ENCODE assay signal across 20 mouse cellular contexts in the genomic region with DNA sequence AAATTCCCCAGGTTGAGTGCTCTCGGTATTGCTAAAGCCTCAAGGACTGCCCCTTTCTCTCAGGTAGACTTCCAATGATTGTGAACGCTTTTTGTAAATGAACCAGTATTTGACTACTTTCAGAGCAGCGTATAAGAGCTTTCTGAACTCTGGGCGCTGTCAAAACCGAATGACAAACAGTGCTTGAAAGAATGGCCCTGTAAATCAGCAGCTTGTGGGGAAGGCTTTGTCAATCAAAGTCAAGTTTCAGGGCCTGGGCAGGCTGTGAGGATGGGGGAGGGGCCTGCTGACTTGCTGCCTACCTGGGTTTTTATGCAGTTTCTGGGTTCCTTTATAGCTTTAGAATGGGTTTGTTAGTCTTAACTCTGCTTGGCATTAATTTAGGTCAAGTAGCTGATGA. TPM values are rescaled to one million over a fixed set of nuclear protein-coding genes. Genes with fewer than 3 reads are reported as not detected.
DNase-seq lines count a peak whose midpoint lies in the region; ATAC-seq and TF ChIP-seq lines count a peak whose summit lies in the region.
"Had no signal": no experiment of that assay in that cellular context is flagged by ENCODE, and none has a peak within 500 bp of the region (broad histone marks: within the 10 kb centered on the region; RNA-seq: fewer than 3 reads in every experiment).

No protein-coding gene starts in this region.

- H3K27ac ChIP-seq in forebrain, embryonic 15.5 days (replicated peaks): 0 out of 2 replicates have a peak overlapping the region, but pooled peaks have one; percentile 13
- H3K27ac ChIP-seq in forebrain, embryonic 16.5 days (ENCODE audit: low read length): no peak overlapping the region
- no peak overlapping the region for H3K27ac ChIP-seq in liver, postnatal 0 days (ENCODE audit: low read depth)
- no peak overlapping the region for H3K27ac ChIP-seq in liver, embryonic 12.5 days
- H3K27ac ChIP-seq in limb, embryonic 14.5 days (replicated peaks; ENCODE audit: low read depth, low read length): peak overlapping the region; percentile 48; the same call in 1 of the 2 replicates
- H3K27ac ChIP-seq: embryonic facial prominence, embryonic 13.5 days; hindbrain, embryonic 10.5 days; hindbrain, postnatal 0 days had no signal

- ATAC-seq in forebrain, embryonic 15.5 days (replicated peaks): no peak
- no peak for ATAC-seq in forebrain, embryonic 16.5 days
- ATAC-seq in liver, postnatal 0 days: peak; percentile 53
- ATAC-seq in liver, embryonic 12.5 days: no peak
- ATAC-seq in limb, embryonic 14.5 days (ENCODE audit: low FRiP score, low read depth): no peak
- ATAC-seq: forebrain, embryonic 14.5 days; hindbrain, postnatal 0 days; intestine, postnatal 0 days had no signal

- no peak for TF ChIP-seq CTCF in liver, postnatal 0 days (IDR thresholded peaks at IDR 0.05; ENCODE audit: low read depth)

- no peak overlapping the region for H3K9ac ChIP-seq in forebrain, embryonic 15.5 days (replicated peaks)
- no peak overlapping the region for H3K9ac ChIP-seq in forebrain, embryonic 16.5 days (replicated peaks; ENCODE audit: low read depth, low read length)
- H3K9ac ChIP-seq in liver, postnatal 0 days (replicated peaks): no peak overlapping the region
- no peak overlapping the region for H3K9ac ChIP-seq in liver, embryonic 12.5 days
- no peak overlapping the region for H3K9ac ChIP-seq in limb, embryonic 14.5 days (ENCODE audit: low read depth, low read length, severe bottlenecking)
- H3K9ac ChIP-seq: embryonic facial prominence, embryonic 13.5 days had no signal

- H3K4me1 ChIP-seq in forebrain, embryonic 15.5 days: peaks cover 19% of the 10 kb centered on the region
- H3K4me1 ChIP-seq in forebrain, embryonic 16.5 days (replicated peaks; ENCODE audit: control insufficient read depth, insufficient read depth, low read length): peaks cover 13% of the 10 kb centered on the region
- peaks cover 11% of the 10 kb centered on the region for H3K4me1 ChIP-seq in liver, postnatal 0 days (ENCODE audit: insufficient read depth)
- H3K4me1 ChIP-seq in liver, embryonic 12.5 days: no peaks in the 10 kb centered on the region
- peaks cover 10% of the 10 kb centered on the region for H3K4me1 ChIP-seq in limb, embryonic 14.5 days (ENCODE audit: control insufficient read depth, insufficient read depth, low read length)

- WGBS in forebrain, embryonic 15.5 days: 17% methylated on average over 5 of the region's 5 CpGs
- WGBS in forebrain, embryonic 16.5 days: 13% methylated on average over 5 of the region's 5 CpGs
- WGBS in liver, postnatal 0 days (ENCODE audit: insufficient replicate concordance): 32% methylated on average over 5 of the region's 5 CpGs
- 32% methylated on average over 5 of the region's 5 CpGs for WGBS in liver, embryonic 12.5 days (ENCODE audit: insufficient replicate concordance)
- WGBS in limb, embryonic 14.5 days: 18% methylated on average over 5 of the region's 5 CpGs

- H3K36me3 ChIP-seq in forebrain, embryonic 15.5 days: no peaks in the 10 kb centered on the region
- H3K36me3 ChIP-seq in forebrain, embryonic 16.5 days (ENCODE audit: control insufficient read depth, insufficient read depth): no peaks in the 10 kb centered on the region
- H3K36me3 ChIP-seq in liver, postnatal 0 days (replicated peaks; ENCODE audit: insufficient read depth, low read length): no peaks in the 10 kb centered on the region
- H3K36me3 ChIP-seq in liver, embryonic 12.5 days: no peaks in the 10 kb centered on the region
- H3K36me3 ChIP-seq in limb, embryonic 14.5 days (ENCODE audit: control insufficient read depth, insufficient read depth, low read length): no peaks in the 10 kb centered on the region
- H3K36me3 ChIP-seq: embryonic facial prominence, embryonic 13.5 days; G1E; hindbrain, embryonic 10.5 days had no signal

- H3K4me2 ChIP-seq in forebrain, embryonic 15.5 days (replicated peaks): no peak overlapping the region
- no peak overlapping the region for H3K4me2 ChIP-seq in forebrain, embryonic 16.5 days (ENCODE audit: low read length)
- no peak overlapping the region for H3K4me2 ChIP-seq in liver, postnatal 0 days (ENCODE audit: low read depth, low read length)
- no peak overlapping the region for H3K4me2 ChIP-seq in liver, embryonic 12.5 days
- no peak overlapping the region for H3K4me2 ChIP-seq in limb, embryonic 14.5 days (replicated peaks; ENCODE audit: low read depth, low read length, severe bottlenecking)
- H3K4me2 ChIP-seq: embryonic facial prominence, embryonic 13.5 days had no signal

- no peak for DNase-seq in liver, postnatal 0 days
- no peak for DNase-seq in limb, embryonic 14.5 days (ENCODE audit: low spot score)
- no peak for DNase-seq in heart, postnatal 14 days
- no peak for DNase-seq in left cerebral cortex, postnatal 4 days
- DNase-seq in thymus, postnatal 14 days: no peak
- DNase-seq: adrenal gland, postnatal 36 days; cerebellum, adult 9-10 months; lung, adult 2 months; lung, postnatal 4 days; retina, postnatal 1 day; thymus, adult 2 months had no signal

- no peak overlapping the region for H3K4me3 ChIP-seq in forebrain, embryonic 15.5 days
- no peak overlapping the region for H3K4me3 ChIP-seq in forebrain, embryonic 16.5 days (replicated peaks; ENCODE audit: low read length)
- no peak overlapping the region for H3K4me3 ChIP-seq in liver, postnatal 0 days (ENCODE audit: low read depth, low read length)
- H3K4me3 ChIP-seq in liver, embryonic 12.5 days: no peak overlapping the region
- no peak overlapping the region for H3K4me3 ChIP-seq in limb, embryonic 14.5 days (replicated peaks; ENCODE audit: low read length)
- H3K4me3 ChIP-seq: embryonic facial prominence, embryonic 13.5 days; hindbrain, embryonic 10.5 days had no signal

- H3K27me3 ChIP-seq in forebrain, embryonic 15.5 days: no peaks in the 10 kb centered on the region
- no peaks in the 10 kb centered on the region for H3K27me3 ChIP-seq in forebrain, embryonic 16.5 days (replicated peaks; ENCODE audit: control insufficient read depth, insufficient read depth, low read length)
- no peaks in the 10 kb centered on the region for H3K27me3 ChIP-seq in liver, postnatal 0 days (ENCODE audit: insufficient read depth, low read length)
- H3K27me3 ChIP-seq in liver, embryonic 12.5 days (replicated peaks): no peaks in the 10 kb centered on the region
- no peaks in the 10 kb centered on the region for H3K27me3 ChIP-seq in limb, embryonic 14.5 days (ENCODE audit: control insufficient read depth, insufficient read depth, low read length)
- H3K27me3 ChIP-seq: embryonic facial prominence, embryonic 13.5 days had no signal

- no peaks in the 10 kb centered on the region for H3K9me3 ChIP-seq in forebrain, embryonic 15.5 days
- H3K9me3 ChIP-seq in forebrain, embryonic 16.5 days (ENCODE audit: control insufficient read depth, low read length): no peaks in the 10 kb centered on the region
- no peaks in the 10 kb centered on the region for H3K9me3 ChIP-seq in liver, postnatal 0 days (ENCODE audit: low read length)
- no peaks in the 10 kb centered on the region for H3K9me3 ChIP-seq in liver, embryonic 12.5 days (replicated peaks)
- H3K9me3 ChIP-seq in limb, embryonic 14.5 days (ENCODE audit: control insufficient read depth, low read length): no peaks in the 10 kb centered on the region
- H3K9me3 ChIP-seq: embryonic facial prominence, embryonic 13.5 days; G1E; hindbrain, embryonic 10.5 days had no signal

- intact Hi-C loops in heart, postnatal 14 days (cut with DNase I): no loop called here
- intact Hi-C loops in left cerebral cortex, postnatal 4 days (cut with DNase I): no loop called here

- TF ChIP-seq EP300 in liver, postnatal 0 days (IDR thresholded peaks at IDR 0.05; ENCODE audit: low read depth): no peak

- TF ChIP-seq POLR2A in limb, embryonic 14.5 days (IDR thresholded peaks at IDR 0.05; ENCODE audit: borderline replicate concordance, extremely low read depth, insufficient read depth, insufficient read length): no peak

RNA-seq across cellular contexts. Expression of gene Fmnl2, which starts 56.1 kb away (rescaled TPM):
- polyA plus RNA-seq in forebrain, embryonic 15.5 days (2015; fragmentation: Nextera tagmentation; extraction: Ambion mirVana): 18.1 and 18.6 TPM in 2 replicates
- polyA plus RNA-seq in forebrain, embryonic 16.5 days (2015; fragmentation: Nextera tagmentation; extraction: Ambion mirVana): 15.5 and 18.5 TPM in 2 replicates
- 0.89 and 1.0 TPM in 2 replicates for polyA plus RNA-seq in liver, postnatal 0 days (2015; fragmentation: Nextera tagmentation; extraction: Ambion mirVana)
- 0.64 and 0.67 TPM in 2 replicates for polyA plus RNA-seq in liver, embryonic 12.5 days (2016; fragmentation: Nextera tagmentation; extraction: Ambion mirVana)
- 26.4 and 27.2 TPM in 2 replicates for polyA plus RNA-seq in limb, embryonic 14.5 days (2012; rRNA removed)
- 12.6 and 13.6 TPM in 2 replicates for polyA plus RNA-seq in limb, embryonic 14.5 days (2014; fragmentation: Nextera tagmentation; extraction: Ambion mirVana)
- 1 to 10 TPM; 7.5 TPM for total RNA-seq in heart, postnatal 14 days (2021)
- total RNA-seq in left cerebral cortex, postnatal 4 days (2021): 10 to 100 TPM; 62.6 to 70.6 TPM
- total RNA-seq: G1E had no signal
- polyA plus RNA-seq: G1E had no signal

Comparison
In these comparisons a context has a peak if more than half of its experiments do, and no peak if none do; other contexts are left out.
1. H3K27ac ChIP-seq: peak in forebrain, embryonic 15.5 days (single experiment) and limb, embryonic 14.5 days (single experiment); none in forebrain, embryonic 16.5 days (single experiment), liver, postnatal 0 days (single experiment) and liver, embryonic 12.5 days (single experiment).